ENCODE assay signal across 15 mouse cellular contexts in the genomic region with DNA sequence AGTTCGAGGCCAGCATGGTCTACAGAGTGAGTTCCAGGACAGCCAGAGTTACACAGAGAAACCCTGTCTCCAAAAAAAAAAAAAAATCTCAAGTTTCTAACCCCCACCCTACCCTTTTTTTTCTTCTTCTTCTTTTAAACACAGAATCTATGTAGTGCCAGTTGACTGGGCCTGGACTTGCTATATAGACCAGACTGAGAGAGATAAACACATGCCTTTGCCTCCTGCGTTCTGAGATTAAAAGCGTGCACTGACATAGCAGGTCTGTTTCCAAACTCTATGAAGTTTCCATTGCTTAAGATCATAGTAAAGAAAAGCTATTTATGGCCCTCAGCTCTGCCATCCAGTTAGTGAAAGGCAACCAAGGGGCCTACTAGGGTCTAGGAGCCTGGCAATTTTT. TPM values are rescaled to one million over a fixed set of nuclear protein-coding genes. Genes with fewer than 3 reads are reported as not detected.
DNase-seq lines count a peak whose midpoint lies in the region; ATAC-seq lines count a peak whose summit lies in the region.
"Had no signal": no experiment of that assay in that cellular context is flagged by ENCODE, and none has a peak within 500 bp of the region (broad histone marks: within the 10 kb centered on the region; RNA-seq: fewer than 3 reads in every experiment).

No protein-coding gene starts in this region.

- no peak overlapping the region for H3K27ac ChIP-seq in kidney, embryonic 15.5 days
- H3K27ac ChIP-seq in midbrain, embryonic 15.5 days = no peak overlapping the region
- H3K27ac ChIP-seq: embryonic facial prominence, embryonic 15.5 days had no signal

- no peak overlapping the region for H3K4me3 ChIP-seq in kidney, embryonic 15.5 days (replicated peaks)
- H3K4me3 ChIP-seq in midbrain, embryonic 15.5 days = peak overlapping the region; percentile 20; the same call in 1 of the 2 replicates
- H3K4me3 ChIP-seq: embryonic facial prominence, embryonic 15.5 days had no signal

- peaks cover 32% of the 10 kb centered on the region for H3K36me3 ChIP-seq in kidney, embryonic 15.5 days
- H3K36me3 ChIP-seq in midbrain, embryonic 15.5 days (replicated peaks) = peaks cover 4% of the 10 kb centered on the region; the same call in 1 of the 2 replicates

- peak overlapping the region; percentile 39; the same call in 1 of the 2 replicates for H3K4me2 ChIP-seq in kidney, embryonic 15.5 days
- H3K4me2 ChIP-seq in midbrain, embryonic 15.5 days = peak overlapping the region; percentile 81

- peaks cover 14% of the 10 kb centered on the region for H3K4me1 ChIP-seq in kidney, embryonic 15.5 days
- peaks cover 20% of the 10 kb centered on the region for H3K4me1 ChIP-seq in midbrain, embryonic 15.5 days

- 90% methylated on average over 3 of the region's 3 CpGs for WGBS in kidney, embryonic 15.5 days
- 97% methylated on average over 3 of the region's 3 CpGs for WGBS in midbrain, embryonic 15.5 days

- DNase-seq in kidney, adult 11 months = no peak
- peak; percentile 54 for DNase-seq in c-Kit-positive CD71-positive TER-119-positive erythroid progenitor cells, embryonic 14.5 days (ENCODE audit: low spot score)
- peak; percentile 32 for DNase-seq in liver
- DNase-seq in layer of hippocampus, postnatal 36 days = no peak
- DNase-seq in adrenal gland, postnatal 14 days = no peak
- DNase-seq: cerebellum, adult 9-10 months; thymus, adult 2 months had no signal

- H3K9me3 ChIP-seq in kidney, embryonic 15.5 days (replicated peaks) = 0 out of 2 replicates have a peak, but pooled peaks cover 2% of the 10 kb centered on the region
- H3K9me3 ChIP-seq in midbrain, embryonic 15.5 days = no peaks in the 10 kb centered on the region
- H3K9me3 ChIP-seq: embryonic facial prominence, embryonic 15.5 days had no signal

- H3K27me3 ChIP-seq in kidney, embryonic 15.5 days = no peaks in the 10 kb centered on the region
- no peaks in the 10 kb centered on the region for H3K27me3 ChIP-seq in midbrain, embryonic 15.5 days (replicated peaks)
- H3K27me3 ChIP-seq: embryonic facial prominence, embryonic 15.5 days had no signal

- H3K9ac ChIP-seq in kidney, embryonic 15.5 days = no peak overlapping the region
- H3K9ac ChIP-seq in midbrain, embryonic 15.5 days = no peak overlapping the region
- H3K9ac ChIP-seq: embryonic facial prominence, embryonic 15.5 days had no signal

- no peak for ATAC-seq in kidney, embryonic 15.5 days (replicated peaks; ENCODE audit: low FRiP score)
- ATAC-seq in midbrain, embryonic 15.5 days (replicated peaks) = no peak
- ATAC-seq: lung, postnatal 0 days had no signal

RNA-seq across cellular contexts. Expression of gene Cabin1, which starts 1.7 kb away (rescaled TPM):
- polyA plus RNA-seq in kidney, embryonic 15.5 days (2015; fragmentation: Nextera tagmentation; extraction: Ambion mirVana) = 35.1 and 37.8 TPM in 2 replicates
- polyA plus RNA-seq in midbrain, embryonic 15.5 days (2015; fragmentation: Nextera tagmentation; extraction: Ambion mirVana) = 36.6 and 42.2 TPM in 2 replicates
- 10 to 100 TPM; 58.5 to 73.4 TPM for total RNA-seq in layer of hippocampus, postnatal 36 days (2021)
- 34.2 and 36.2 TPM in 2 replicates for total RNA-seq in adrenal gland, postnatal 14 days (2021)

RNA-seq across cellular contexts. Expression of gene Ddt, which starts 10.8 kb away (rescaled TPM):
- 81.8 and 84.2 TPM in 2 replicates for polyA plus RNA-seq in kidney, embryonic 15.5 days (2015; fragmentation: Nextera tagmentation; extraction: Ambion mirVana)
- 64.7 and 65.8 TPM in 2 replicates for polyA plus RNA-seq in midbrain, embryonic 15.5 days (2015; fragmentation: Nextera tagmentation; extraction: Ambion mirVana)
- total RNA-seq in layer of hippocampus, postnatal 36 days (2021) = 10 to 100 TPM; 44.0 to 48.5 TPM
- 210 and 231 TPM in 2 replicates for total RNA-seq in adrenal gland, postnatal 14 days (2021)

RNA-seq across cellular contexts. Expression of gene Gm20441, which starts 18.3 kb away (rescaled TPM):
- 0.40 TPM in 1 of 2 replicates, not detected in the other for polyA plus RNA-seq in kidney, embryonic 15.5 days (2015; fragmentation: Nextera tagmentation; extraction: Ambion mirVana)
- polyA plus RNA-seq in midbrain, embryonic 15.5 days (2015; fragmentation: Nextera tagmentation; extraction: Ambion mirVana) = not detected in 2 replicates
- not detected for total RNA-seq in layer of hippocampus, postnatal 36 days (2021)
- total RNA-seq in adrenal gland, postnatal 14 days (2021) = not detected in 2 replicates
- total RNA-seq: adrenal gland, adult 18-20 months; layer of hippocampus, postnatal 10 days had no signal
- polyA plus RNA-seq: embryonic facial prominence, embryonic 15.5 days; intestine, embryonic 14.5 days; lung, postnatal 0 days; neural tube, embryonic 14.5 days; thymus, adult 2 months had no signal

RNA-seq across cellular contexts. Expression of gene Gstt3, which starts 18.8 kb away (rescaled TPM):
- polyA plus RNA-seq in kidney, embryonic 15.5 days (2015; fragmentation: Nextera tagmentation; extraction: Ambion mirVana) = 42.2 and 43.8 TPM in 2 replicates
- polyA plus RNA-seq in midbrain, embryonic 15.5 days (2015; fragmentation: Nextera tagmentation; extraction: Ambion mirVana) = 0.61 and 1.6 TPM in 2 replicates
- 1 to 10 TPM; 1.4 to 3.2 TPM for total RNA-seq in layer of hippocampus, postnatal 36 days (2021)
- total RNA-seq in adrenal gland, postnatal 14 days (2021) = 20.2 and 21.2 TPM in 2 replicates
- polyA plus RNA-seq: neural tube, embryonic 14.5 days had no signal

RNA-seq across cellular contexts. Expression of gene Gstt1, which starts 36.0 kb away (rescaled TPM):
- polyA plus RNA-seq in kidney, embryonic 15.5 days (2015; fragmentation: Nextera tagmentation; extraction: Ambion mirVana) = 12.6 and 15.8 TPM in 2 replicates
- 14.5 and 16.9 TPM in 2 replicates for polyA plus RNA-seq in midbrain, embryonic 15.5 days (2015; fragmentation: Nextera tagmentation; extraction: Ambion mirVana)
- 1 to 10 TPM; 4.6 to 6.1 TPM for total RNA-seq in layer of hippocampus, postnatal 36 days (2021)
- total RNA-seq in adrenal gland, postnatal 14 days (2021) = 69.1 and 93.9 TPM in 2 replicates

Comparison
In these comparisons a context has a peak if more than half of its experiments do, and no peak if none do; other contexts are left out.
1. DNase-seq: peak in c-Kit-positive CD71-positive TER-119-positive erythroid progenitor cells, embryonic 14.5 days (single experiment) and liver (single experiment); none in kidney, adult 11 months (single experiment), layer of hippocampus, postnatal 36 days (0 of 2) and adrenal gland, postnatal 14 days (single experiment).